Mouse (Mus musculus) layer of hippocampus, adult 8-10 months (tissue): ENCODE data around the gene Nr6a1. TPM values are rescaled to one million over a fixed set of nuclear protein-coding genes. Genes with fewer than 3 reads are reported as not detected.

Source experiments
- DNase-seq, 2 experiments: peaks; one replicate each; pipeline ENCODE4 v3.0.0; 2022; ENCODE audit warnings: low spot score in 2 of 2
- total RNA-seq, 4 experiments: library from RNA; stranded (reverse); gene quantifications; 2 replicates each; pipeline ENCODE4 v1.2.4; 2022

Nr6a1 gene
- 1 to 10 TPM; 5.7 to 9.2 (median 7.7) TPM for total RNA-seq

DNA sequence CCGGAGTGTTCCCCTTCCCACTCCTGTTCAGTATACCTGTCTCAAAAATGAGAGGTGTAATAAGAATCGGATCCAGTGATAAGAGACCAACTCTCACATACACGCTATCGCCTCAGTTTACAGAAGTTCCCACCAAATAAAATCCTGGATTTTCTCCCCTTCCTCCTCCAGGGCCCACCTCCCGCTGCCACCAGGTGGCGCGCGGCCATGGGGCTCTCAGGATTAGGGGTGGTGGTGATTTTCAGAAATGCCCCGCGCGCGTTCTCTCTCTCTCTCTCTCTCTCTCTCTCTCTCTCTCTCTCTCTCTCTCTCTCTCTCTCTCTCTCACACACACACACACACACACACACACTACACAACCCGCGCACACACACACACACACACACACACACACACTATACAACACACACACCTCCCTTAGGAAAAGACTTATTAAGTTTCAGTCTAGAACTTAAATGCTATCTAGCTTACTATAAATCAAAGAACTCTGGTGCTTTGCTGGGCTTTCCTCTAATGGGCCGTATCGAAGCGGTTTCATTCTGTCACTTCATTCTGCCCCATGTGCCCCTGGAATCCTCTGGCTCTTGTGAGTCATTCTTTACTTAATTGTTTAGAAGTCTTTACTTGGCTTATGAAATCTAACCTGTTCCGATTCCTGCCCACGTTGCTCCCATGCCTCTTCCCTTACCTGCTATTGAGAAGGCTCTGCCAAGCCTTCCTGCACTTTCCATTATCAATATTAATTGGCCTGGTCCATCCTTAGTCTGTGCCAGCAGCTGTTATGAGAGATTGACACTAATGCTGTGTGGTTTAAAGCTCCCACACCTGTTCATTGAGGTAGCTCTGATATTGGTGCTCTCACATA, at the start of gene Nr6a1:
Gene Nr6a1, minus strand, starts transcription at position 574 of the 865 bp plus-strand sequence.
- DNase-seq, result no peak

DNA sequence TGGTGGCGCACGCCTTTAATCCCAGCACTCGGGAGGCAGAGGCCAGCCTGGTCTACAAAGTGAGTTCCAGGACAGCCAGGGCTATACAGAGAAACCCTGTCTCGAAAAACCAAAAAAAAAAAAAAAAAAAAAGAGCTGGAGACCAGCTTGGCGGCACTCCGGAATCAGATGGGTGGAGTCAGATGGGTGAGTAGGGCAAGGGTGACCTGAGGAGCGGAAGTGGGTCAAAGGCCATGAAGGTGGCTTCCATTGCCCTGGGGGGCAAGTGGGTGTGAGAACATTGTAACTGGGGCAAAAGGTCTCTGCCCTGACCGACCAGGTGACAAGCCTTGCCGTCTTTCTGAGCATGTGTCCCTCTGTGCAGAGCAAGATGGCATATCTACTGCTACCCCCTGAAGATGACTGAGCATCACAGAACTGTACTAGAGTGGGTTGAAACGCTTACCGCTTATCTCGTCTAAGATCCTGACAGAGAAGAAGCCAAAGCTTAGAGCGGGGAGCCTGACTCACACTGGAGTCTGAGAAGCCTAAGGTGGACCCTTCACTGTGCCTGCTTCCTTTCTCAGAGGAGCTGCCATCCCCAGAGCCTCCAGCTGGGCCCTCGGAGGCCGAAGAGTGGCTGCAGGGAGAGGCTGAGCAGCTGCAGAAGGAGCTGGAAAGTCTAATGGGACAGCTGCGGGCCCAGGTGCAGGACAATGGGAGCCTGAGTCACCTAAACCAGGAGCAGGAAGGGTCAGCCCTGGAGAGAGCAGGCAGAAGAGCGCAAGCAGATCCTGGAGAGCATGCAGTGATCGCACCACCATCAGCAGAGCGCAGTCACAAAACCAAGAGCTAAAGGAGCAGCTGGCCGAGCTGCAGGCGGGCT, 48.7 kb upstream of the Nr6a1 start:
- DNase-seq, result no peak

DNA sequence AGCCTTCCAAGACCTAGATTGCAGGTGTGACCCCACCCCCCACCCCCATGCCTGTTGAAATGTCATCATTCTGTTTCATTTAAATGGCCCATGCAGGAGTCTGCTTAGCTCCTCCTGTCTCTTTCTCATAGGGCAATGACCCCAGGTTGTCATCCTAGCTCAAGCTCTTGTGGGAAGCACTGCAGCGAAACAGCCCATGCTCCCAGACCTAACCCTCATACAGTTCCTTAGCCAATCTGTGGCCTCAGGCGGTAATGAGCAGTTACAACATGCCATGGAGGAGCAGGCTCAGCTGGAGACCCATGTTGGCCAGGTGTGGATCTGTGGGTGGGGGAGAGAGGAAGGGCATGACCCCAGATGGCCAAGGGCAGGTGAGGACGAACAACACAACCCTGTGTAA, 47.7 kb upstream of the Nr6a1 start:
- DNase-seq, result no peak

DNA sequence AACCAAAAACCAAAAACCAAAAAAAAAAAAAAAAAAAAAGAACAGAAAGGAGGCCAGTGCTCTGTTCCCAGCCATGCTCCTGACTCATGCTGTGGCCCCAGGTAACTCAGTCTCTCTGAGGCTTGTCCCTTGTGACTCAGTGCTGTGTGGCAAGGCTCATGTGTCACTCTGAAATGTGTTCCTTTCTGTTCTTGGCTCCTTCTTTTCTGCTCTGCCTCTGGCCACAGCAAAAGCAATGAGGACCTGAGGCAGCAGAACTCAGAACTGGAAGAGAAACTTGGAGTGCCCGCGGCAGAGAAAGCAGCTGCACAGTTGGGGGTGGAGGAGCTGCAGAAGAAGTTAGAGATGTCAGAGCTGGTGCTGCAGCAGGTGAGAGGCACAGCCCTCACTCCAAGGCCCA, 46.7 kb upstream of the Nr6a1 start:
- DNase-seq, result no peak

DNA sequence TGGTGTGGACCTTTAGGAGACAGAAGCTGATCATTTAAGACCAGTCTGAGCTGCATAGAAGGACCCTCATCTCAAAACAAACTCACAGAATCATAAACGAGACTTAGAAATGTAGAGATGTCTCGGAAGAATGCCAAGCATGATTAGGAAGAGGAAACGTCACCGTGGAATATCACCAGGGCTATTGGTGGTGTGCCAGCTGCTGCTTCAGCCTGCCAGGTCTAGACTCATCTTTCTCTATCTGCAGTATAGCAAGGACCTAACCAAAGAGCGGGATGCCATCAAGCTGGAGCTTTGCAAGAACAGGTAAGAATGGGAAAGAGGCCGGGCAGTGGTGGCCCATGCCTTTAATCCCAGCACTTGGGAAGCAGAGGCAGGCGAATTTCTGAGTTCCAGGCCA, 46.2 kb upstream of the Nr6a1 start:
- no peak for DNase-seq

DNA sequence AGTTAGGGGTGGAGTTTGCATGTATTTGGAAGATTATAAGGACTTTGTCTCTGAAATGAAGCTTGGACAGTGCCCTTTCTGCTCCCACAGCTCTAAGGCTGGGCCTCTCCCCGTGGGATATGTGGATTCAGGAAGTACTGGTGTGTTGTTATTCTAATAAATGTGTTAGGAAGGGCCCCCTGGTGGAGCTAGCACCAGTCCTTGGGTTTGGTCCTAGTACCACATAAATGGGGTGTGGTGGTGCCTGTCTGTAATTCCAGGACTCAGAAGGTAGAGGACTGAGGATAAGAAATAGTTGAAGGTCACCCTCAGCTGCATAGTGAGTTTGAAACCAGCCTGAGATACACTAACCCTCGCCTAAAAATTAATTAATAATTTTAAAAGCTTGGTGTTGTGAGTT, 45.7 kb upstream of the Nr6a1 start:
- DNase-seq, result no peak

DNA sequence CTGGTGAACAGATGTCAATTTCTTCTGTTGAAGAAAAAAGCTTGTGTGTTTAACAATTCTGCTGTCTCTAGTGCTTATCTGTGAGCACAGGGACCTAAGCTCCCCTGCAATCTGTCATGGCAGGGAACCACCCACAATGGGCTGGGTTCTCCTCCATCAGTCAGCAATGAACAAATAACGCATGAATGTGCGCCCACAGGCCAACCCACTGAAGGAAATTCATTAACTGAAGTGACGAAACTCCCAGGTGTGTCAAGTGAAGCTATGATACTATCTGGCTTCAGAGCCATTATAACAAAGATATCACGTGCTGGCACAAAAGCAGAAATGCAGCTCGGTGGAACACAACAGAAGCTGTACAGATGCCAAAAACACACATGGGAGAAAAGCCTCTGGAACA, 42.6 kb upstream of the Nr6a1 start:
- DNase-seq, result no peak

DNA sequence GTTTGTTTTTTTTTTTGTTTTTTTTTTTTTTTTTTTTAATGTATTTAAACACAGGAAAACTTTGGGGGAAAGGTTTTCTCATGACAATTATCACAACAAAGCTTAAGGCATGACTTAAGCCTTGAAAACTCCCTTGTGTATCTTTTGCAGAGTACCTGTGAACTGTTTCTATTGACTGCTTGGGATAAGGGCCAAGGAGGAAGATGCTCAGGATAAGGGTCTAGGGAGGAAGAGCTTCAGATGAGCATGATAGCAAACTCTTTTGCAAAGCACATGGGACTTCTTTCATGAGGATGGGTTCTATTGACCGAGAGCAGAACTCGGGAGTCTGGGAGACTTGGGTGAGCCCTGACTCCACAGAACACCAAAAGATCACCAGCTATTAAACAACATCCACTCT, 42.2 kb upstream of the Nr6a1 start:
- DNase-seq, result no peak

DNA sequence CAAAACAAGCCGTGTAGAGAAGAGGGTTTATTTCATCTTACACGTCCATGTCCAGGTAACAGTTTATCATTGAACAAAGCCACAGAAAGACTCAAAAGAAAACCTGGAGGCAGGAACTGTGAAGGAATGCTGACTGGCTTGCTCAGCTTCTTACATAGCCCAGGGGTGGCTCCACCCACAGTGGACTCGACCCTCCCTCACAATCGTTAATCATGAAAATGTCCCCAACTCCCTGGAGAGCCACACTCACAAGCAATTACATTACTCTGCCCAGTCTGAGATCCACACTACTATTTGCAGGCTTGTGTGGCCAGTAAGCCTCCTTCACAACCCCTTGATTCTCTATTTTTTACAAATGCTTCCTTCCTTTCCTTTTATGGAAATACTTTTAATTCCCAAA, 36.7 kb upstream of the Nr6a1 start:
- DNase-seq, result no peak

DNA sequence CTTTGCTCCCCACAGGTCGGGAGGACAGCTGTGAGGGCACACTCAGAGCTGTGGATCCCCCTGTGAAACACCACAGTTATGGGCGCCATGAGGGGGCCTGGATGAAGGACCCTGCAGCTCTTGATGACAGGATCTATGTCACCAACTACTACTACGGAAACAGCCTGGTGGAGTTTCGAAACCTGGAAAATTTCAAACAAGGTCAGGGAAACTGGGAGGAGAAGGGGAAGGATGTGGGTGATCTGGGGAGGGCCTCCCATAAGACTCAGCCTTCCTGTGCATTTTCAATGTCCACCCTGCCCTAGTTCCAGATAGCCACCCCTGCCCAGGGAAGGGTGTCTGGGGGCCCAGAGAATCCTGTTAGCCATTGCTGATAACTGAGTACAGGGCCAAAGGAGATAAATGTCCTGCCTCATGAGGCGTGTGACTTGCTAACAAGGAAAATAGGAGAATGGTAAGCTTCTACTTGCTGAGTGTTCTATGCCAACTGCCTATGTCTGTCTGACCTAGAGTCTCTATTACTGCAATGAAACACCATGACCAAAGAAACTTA, 30.3 kb upstream of the Nr6a1 start:
- no peak for DNase-seq

DNA sequence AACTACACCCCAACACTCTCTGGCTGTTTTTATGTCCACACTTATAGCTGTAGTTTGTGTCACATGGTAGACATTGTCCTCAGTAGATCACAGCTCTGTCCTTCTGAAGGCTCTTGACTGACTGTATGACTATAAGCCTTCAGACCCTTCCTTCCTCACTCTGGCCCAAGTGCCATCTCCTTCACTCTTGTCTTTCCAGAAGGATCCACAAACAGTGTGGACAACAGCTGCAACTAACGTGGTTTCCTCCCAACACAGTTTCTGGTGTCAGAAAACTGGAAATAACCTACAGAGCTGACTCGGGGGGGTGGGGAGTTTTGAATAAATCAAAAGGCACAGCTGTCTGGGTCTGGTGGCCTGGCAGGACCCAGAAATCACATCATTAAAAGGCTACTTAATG, 28.6 kb upstream of the Nr6a1 start:
- no peak for DNase-seq

DNA sequence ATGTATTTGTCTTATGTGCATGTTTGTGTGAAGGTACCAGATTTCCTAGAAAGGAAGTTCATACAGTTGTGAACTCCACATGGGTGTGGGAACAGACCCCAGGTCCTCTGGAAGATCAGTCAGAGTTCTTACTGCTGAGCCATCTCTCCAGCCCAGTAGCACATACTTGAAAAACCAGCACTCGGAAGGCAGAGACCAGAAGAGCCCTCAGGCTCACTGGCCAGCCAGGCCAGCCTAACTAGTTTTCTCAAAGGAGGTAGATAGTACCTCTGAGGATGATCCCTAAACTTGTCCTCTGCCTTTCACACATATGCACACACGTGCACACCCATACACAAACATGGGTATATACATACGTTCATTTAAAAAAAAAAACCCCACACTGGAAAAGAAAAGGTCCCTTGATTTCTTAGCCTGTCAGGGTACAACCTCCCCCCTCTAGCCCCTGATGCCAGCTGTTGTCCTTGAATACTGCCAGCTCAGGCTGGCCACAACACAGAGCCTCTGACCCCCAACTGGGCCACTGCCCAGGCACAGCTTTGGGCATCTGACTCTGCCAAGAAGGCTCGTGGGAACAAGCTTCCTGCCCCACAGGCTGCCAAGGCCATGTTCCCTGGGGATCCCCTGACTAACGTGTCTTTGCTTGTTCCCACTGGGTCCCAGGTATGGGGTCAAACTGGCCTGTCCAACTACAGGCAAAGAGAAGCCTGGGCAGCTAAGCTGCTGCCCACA, 25.8 kb upstream of the Nr6a1 start:
- peak; percentile 64 to 73 for DNase-seq

DNA sequence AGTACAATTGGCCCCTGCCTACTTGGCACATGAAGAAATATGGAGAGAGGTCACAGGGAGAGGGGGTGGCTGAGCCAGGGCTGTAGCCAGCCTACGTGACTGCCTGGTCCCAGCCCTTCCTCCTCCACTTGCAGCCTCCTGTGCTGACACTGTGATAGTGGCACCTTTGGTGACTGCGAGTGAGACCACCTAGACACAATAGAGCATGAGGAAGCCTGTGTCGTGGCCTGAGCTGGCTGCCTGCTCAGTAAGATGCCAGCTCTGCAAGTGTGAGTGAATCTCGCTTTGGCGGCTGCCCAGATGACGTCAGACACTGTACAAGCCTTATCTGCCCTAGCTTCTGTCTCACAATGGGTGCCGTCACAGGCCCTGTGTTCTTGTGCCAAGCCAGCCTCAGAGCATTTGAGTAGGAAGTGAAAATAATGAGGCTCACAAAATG, 22.8 kb upstream of the Nr6a1 start:
- peak; percentile 85 to 91 for DNase-seq

DNA sequence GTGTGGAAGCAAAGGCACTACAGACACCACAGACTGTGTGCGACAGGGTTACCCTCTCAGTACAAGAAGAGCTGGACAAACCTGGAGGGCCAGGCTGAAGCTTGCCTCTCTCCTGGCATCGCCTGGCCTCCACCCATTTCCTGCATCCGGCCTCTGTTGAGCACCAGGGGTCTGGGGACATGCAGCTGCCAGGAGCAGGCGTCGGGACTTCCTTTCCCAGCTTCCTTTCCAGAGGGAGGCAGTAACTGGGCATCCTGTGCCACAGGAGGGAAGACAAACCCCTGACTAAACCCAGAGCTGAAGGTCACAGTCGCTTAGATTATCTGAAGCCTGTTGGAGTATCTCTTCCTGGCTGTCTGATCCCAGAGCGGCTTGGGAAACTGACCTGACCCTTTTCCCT, 20.1 kb upstream of the Nr6a1 start:
- DNase-seq, result no peak

DNA sequence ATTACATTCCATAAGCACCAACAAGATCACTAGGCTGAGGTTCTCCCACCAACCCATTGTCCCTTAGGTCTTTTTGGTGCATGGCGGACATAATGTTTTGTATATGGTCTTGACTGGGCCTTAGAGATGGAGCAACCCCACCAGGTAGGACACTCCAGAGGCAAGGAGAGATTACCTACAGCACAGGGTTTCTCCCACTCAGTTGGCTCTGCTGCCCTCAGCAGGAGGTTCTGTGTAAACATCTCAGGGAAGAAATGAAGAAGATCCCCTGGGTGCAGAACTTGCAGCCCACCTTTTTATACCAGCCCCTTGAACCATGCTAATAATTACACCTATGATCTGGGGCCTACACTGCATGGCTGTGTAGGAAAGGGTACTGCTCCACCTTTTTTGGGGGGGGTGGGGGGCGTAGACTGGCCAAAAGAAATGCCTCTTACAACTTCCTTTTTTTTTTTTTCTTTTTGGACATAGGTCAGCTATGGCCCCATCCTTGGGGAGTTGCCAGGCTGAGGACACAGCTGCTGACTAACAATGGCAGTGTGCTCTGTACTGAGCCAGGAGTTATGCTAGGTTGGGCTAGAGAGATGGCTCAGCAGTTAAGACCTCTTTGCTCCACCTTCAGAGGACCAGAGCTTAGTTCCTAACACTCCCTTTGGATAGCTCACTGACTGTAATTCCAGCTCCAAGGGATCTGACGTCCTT, 17.1 kb upstream of the Nr6a1 start:
- no peak for DNase-seq

DNA sequence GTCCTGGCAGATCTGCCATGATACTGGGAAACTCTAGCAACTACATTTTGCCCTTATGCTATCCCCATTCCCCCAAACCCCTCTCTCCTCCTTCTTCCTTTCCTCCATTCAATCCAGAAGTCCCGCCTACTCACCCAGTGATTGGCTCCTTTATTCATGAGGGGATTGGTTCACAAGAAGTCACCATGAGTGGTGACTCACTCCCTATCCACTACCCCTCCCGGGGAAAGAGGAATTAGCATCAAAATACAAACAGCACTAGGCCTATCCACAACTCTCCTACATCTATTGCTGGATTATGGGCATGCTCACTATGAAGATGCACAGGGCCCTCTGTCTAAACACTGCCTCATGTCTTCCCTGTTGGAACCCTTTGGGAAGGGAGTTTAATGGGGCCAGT, 16.5 kb upstream of the Nr6a1 start:
- DNase-seq, result no peak

DNA sequence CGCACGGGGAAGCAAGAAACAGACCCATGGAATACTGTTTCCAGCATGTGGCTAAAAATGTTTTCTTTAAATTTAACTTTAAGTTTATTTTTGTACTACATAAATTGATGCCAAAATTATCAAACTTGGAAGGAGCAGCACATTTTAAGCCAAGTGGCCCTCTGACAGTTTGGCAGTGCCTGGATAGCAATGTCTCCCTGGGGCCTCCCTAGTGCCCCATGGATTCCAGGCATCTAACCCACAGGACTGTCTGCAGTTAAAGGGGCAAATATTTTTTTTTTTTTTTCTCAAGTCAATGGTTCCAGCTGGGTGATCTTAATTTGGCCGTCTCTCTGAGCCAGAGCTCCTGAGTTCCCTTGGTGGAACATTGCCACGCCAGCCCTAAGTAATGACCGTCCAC, 15.7 kb upstream of the Nr6a1 start:
- no peak for DNase-seq

DNA sequence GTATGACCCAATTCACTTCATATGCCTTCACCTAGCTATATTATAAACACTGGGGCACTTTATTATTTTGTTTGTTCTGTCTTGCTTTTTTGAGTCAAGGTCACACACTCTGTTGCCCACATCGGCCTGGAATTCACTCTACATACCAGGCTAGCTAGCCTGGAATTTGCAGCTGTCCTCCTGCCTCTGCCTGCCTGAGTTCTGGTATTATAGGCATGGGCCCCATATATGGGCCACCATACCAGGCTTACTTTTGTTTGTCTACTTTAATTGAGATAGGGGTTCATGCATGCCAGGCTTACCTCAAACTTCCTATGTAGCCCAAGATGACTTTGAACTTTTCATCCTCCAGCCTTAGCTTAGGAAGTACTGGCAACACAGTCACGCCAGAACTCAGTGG, 14.4 kb upstream of the Nr6a1 start:
- DNase-seq, result no peak

DNA sequence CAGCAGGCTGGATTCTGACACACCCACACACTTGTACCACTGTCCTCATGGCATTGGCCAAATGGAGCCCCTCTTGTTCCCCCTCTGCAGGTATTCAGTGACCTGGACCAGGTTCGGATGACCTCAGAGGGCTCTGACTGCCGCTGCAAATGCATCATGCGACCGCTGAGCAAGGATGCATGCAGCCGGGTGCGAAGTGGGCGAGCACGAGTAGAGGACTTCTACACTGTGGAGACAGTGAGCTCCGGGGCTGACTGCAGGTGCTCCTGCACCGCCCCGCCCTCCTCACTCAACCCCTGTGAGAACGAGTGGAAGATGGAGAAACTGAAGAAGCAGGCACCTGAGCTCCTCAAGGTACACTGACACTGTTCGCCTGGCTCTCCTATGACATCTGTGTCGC, 13.9 kb upstream of the Nr6a1 start:
- no peak for DNase-seq

DNA sequence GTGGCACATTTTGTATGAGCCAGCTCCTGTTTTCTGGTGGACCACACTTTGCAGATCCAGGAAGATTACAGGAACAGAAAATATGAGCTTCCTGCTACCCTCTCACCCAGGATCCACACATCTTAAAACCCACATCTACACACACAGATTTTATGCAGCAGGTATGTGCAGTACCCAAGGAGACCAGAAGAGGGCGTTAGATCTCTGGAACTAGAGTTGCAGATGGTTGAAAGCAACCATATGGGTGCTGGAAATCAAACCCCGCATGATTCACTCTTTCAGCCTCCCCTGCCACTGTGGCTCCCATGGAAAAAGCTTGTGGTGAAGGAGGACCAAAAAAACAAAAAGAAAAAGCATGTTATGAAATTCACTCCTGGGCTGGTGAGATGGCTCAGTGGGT, 11.6 kb upstream of the Nr6a1 start:
- DNase-seq, result no peak

DNA sequence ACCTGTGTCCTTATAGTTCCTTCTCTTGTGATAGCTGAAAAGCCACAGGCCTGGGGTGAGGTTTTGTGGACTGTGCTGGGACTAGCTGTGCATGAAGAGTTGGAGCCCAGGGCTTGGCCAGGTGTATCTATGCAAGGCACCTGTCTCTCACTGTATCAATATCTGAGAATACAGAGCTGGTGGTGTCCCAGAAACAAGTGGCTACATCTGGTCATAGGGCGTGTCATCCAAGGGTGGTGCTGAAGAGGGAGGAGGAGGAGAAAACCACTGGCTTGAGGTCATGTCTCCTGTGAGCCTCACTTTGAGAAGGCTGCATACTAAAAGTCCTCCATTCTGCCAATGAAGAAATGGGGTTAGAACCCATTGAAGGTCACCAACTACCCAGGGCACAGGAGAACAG, 10.5 kb upstream of the Nr6a1 start:
- no peak for DNase-seq
